Mouse (Mus musculus) CD8-positive naive resting alpha-beta T cell, adult 2 months (primary cell): ENCODE data around the gene Gm1330.
"Not testable (repeated sequence)": the region's sequence is repeated elsewhere in the genome, so short reads cannot be mapped to it uniquely, and the experiment has no call there.

ENCODE experiments used
- DNase-seq, 2 experiments: peaks; one replicate each; pipeline ENCODE4 v3.0.0; 2022; ENCODE audit warnings: low read depth in 2 of 2, low spot score in 2 of 2

Gm1330 gene

DNA sequence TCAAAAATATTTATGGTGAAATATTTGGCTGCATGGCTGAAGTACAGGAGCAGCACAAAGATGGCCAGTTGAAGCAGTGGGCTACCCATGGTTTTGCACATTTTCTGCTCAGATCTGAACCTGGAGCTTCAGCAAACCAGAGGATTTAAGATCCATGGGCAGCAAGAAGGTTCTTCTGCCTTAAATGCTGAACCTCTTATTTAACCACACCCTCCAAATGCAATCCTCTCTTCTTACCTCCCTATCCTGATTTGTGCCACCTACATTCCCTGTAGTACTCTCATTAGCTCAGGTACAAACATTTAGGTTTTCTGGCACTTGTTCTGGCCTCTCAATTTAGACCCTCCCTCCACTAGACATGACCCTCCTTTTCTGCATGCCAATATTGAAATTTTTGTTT, at the start of gene Gm1330:
TSS of gene Gm1330 (minus strand) at position 101 of the 400 bp plus-strand sequence.
- DNase-seq, result no peak

DNA sequence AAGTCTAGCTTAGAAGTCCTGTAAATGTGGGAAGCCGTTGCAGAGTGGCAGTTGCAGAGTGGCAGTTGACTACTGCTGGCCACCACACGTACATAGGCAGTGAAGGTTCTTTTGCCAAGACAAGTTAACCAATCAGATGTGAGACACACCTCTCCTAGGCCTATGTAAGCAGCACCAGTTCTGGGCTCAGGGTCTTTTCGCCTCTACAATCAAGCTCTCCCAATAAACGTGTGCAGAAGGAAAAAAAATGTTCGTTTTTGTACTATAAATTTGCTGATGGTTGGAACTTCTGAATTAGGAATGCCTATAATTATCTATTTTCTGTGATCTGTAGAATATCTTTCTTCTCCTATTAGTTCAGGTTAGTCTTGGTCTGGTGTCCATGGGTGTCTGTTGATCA, 14.1 kb upstream of the Gm1330 start, which contains the start of gene Gm10750:
TSS of gene Gm10750 (minus strand) at position 101 of the 400 bp plus-strand sequence.
- DNase-seq, result not testable (repeated sequence)

DNA sequence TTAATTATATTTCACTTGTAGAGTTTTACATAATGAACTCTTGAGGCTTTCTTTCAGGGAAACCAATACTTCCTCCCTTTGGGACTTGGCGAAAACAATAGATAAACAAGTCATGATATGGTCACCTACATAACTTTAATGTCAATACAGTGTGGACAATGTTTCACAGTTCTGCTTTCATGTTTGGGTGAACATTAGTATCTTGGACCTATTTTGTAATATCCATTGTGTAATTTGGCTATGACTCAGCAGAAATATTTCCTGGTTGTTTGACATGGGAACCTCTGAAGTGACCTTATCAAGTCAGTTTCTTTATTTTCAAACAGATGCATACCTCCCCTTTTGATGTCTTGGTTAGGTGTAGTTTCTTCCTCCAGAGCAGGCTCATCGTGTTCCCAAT, 1.8 kb upstream of the Gm1330 start:
- no peak for DNase-seq

DNA sequence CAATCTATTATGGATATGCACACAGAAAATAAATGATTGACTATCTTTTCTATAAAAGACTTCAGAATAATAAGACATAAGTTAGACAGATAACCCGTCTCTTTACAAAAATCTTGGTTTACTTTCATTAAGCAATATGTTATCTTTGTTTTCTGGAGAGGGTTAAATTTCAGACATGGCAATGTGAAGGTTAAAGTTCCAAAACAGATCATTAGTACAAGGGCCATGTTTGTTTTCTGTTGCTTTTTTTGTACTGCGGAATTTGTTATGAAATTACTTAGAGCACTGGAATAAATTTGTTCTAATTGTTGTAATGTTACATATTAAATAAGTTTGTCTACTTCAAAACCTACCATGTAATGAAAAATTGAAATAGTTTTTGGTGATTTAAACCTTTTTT, 7.9 kb downstream of the Gm1330 start:
- DNase-seq, result no peak
